Mouse (Mus musculus) hindbrain, embryonic 10.5 days (tissue): ENCODE data around the gene Csrp3. TPM values are rescaled to one million over a fixed set of nuclear protein-coding genes. Genes with fewer than 3 reads are reported as not detected.

Source experiments
- DNase-seq: peaks from one replicate; pipeline ENCODE4 v3.0.0-alpha.2; 2017; ENCODE audit warnings: low spot score
- H3K27ac ChIP-seq: fragments of 300-500 bp; sonication (generic); 2 replicates; pipeline ENCODE4 v1.5.1; 2016; ENCODE audit warnings: mild to moderate bottlenecking, moderate library complexity
- H3K27me3 ChIP-seq: fragments of 300-500 bp; sonication (generic); 2 replicates; pipeline ENCODE4 v1.6.1; 2016; ENCODE audit warnings: mild to moderate bottlenecking; ENCODE audit not compliant: poor library complexity, insufficient read depth, severe bottlenecking
- H3K36me3 ChIP-seq: fragments of 300-500 bp; sonication (generic); 2 replicates; pipeline ENCODE4 v1.6.1; 2016; ENCODE audit warnings: mild to moderate bottlenecking, moderate library complexity
- H3K4me1 ChIP-seq: fragments of 300-500 bp; sonication (generic); replicated peaks from 2 replicates; pipeline ENCODE4 v1.6.1; 2016; ENCODE audit warnings: mild to moderate bottlenecking
- H3K4me3 ChIP-seq: fragments of 300-500 bp; sonication (generic); 2 replicates; pipeline ENCODE4 v1.5.1; 2016; ENCODE audit warnings: mild to moderate bottlenecking, moderate library complexity
- H3K9me3 ChIP-seq: fragments of 300-500 bp; sonication (generic); 2 replicates; pipeline ENCODE4 v1.6.1; 2016; ENCODE audit warnings: mild to moderate bottlenecking, moderate library complexity
- WGBS: fragments of 180-500 bp; shearing (Covaris S2); methylation state at CpG from one replicate; pipeline ENCODE4 v1.1.7; 2016; 5-methylcytosine and 5-hydroxymethylcytosine counted together
- polyA plus RNA-seq: library from polyadenylated mRNA; unstranded; fragments of >200 nt; fragmentation: Nextera tagmentation; extraction: Ambion mirVana; gene quantifications from 2 replicates; pipeline ENCODE4 v1.2.1, GENCODE M21; 2016

The Csrp3 gene
- polyA plus RNA-seq, 1 experiment from 2014 or later, result not detected

DNA sequence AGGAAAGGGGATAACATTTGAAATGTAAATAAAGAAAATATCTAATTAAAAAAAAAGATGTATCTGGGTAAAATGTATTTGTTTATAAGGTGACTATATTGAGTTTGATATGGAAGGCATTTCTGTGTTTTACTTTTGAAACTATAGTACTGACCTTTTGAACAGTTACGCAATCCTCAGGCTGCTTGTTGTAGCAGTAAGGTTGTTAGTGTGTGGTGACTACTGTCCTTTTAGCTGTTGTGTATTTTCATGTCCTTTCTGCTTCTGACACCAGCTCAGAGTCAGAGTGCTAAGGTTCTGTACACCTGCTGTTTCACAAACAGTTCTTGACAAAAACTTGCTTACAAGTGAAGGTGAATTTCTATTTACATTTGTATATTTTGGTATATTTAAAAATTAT lies 37.2 kb downstream of the Csrp3 start:
- DNase-seq, result no peak
- WGBS, result 100% methylated on average over 1 of the region's 1 CpGs
- H3K9me3 ChIP-seq, result no peaks in the 10 kb centered on the region
- H3K36me3 ChIP-seq, result peaks cover 80% of the 10 kb centered on the region
- H3K27ac ChIP-seq, result no peak overlapping the region
- H3K4me1 ChIP-seq, result no peaks in the 10 kb centered on the region
- H3K4me3 ChIP-seq, result no peak overlapping the region
- H3K27me3 ChIP-seq, result no peaks in the 10 kb centered on the region

DNA sequence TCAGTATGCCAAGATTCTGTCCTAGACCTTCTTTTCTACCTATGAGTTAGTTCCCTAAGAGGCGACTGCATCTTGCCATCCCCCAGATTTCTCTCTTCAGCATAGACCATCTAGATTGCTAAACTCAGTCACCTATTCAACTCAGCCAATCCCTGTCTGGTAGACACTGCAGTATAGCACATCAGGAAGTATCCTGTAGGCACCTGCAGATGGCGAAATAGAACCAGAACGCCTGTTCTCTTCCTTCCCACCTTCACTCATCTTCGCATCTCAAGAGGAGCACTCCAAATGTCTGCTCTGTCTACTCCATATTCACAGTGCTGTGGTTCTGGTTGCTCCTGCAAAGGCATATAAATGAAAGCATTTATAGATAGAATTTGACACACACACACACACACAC lies 41.2 kb downstream of the Csrp3 start:
- no peak overlapping the region for H3K27ac ChIP-seq
- H3K27me3 ChIP-seq, result no peaks in the 10 kb centered on the region
- H3K36me3 ChIP-seq, result peaks cover 87% of the 10 kb centered on the region
- no peaks in the 10 kb centered on the region for H3K4me1 ChIP-seq
- H3K9me3 ChIP-seq, result no peaks in the 10 kb centered on the region
- no peak overlapping the region for H3K4me3 ChIP-seq
- 94% methylated on average over 4 of the region's 4 CpGs for WGBS
- DNase-seq, result no peak

DNA sequence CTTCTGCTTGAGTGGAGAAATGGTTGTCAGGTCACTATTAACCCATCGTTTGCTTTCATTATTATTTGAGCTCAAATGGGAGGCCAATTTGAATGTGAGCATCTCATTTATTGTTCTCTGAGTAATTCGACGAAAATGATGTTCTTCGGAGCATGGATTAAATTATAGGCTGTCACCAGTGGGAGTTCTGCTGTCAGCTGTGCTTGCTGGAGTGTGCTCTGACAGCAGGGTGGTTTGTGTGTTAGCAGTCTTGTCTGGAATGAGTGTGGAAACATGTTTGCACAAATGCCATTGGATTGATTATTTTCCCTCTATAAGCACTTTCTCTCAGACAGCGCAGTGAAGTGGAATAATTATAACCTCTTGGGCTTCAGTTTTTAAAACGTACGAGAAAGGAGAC lies 44.5 kb downstream of the Csrp3 start:
- peaks cover 71% of the 10 kb centered on the region for H3K36me3 ChIP-seq
- no peak overlapping the region for H3K4me3 ChIP-seq
- H3K4me1 ChIP-seq, result no peaks in the 10 kb centered on the region
- H3K9me3 ChIP-seq, result no peaks in the 10 kb centered on the region
- DNase-seq, result no peak
- 89% methylated on average over 7 of the region's 7 CpGs for WGBS
- H3K27ac ChIP-seq, result no peak overlapping the region
- H3K27me3 ChIP-seq, result no peaks in the 10 kb centered on the region

DNA sequence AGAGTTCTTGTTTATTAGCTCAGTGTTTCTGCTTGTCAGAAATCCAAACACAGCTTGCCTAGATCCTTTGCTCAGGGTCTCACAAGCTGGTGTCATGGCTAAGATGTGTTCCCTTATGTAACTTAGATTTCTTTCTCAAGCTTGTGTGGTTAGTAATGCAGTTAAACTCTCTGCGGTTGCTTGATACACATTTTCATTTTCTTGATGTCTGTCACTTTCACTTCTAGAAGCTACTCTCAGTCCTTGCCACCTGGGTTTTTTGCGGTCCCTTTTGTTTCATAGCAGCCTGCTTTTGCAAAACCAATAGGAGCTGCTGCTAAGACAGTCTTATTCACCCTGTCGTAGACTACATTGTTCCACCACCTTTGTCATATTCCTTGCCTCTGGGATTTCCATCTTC lies 52.7 kb downstream of the Csrp3 start:
- H3K4me1 ChIP-seq, result peaks cover 5% of the 10 kb centered on the region
- no peaks in the 10 kb centered on the region for H3K27me3 ChIP-seq
- no peaks in the 10 kb centered on the region for H3K9me3 ChIP-seq
- peaks cover 30% of the 10 kb centered on the region for H3K36me3 ChIP-seq
- 88% methylated on average over 3 of the region's 3 CpGs for WGBS
- no peak overlapping the region for H3K27ac ChIP-seq
- no peak overlapping the region for H3K4me3 ChIP-seq
- no peak for DNase-seq

DNA sequence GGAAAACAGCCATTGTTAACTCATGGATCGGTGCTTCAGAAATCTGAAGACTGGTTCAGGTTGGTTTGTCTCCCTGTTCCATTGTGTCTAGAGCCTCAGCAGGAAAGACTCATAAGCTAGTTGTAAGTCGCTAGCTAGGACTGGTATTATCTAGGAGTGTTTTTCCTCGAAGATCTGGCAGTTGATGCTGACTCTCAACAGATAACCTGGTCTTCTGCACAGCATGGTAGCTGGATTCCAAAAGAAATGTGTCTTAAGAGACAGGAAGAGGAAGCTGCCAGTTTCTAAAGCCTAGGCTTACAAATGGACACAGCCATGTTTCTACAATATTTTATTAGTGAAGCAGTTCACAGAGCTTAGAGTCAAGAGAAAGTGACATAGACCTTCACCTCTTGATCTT lies 56.4 kb downstream of the Csrp3 start:
- no peak for DNase-seq
- Histone ChIP-seq H3K36me3 (peaks cover 20% of the 10 kb centered on the region), H3K4me1 (peaks cover 22% of the 10 kb centered on the region), H3K27ac (no peak overlapping the region), H3K4me3 (no peak overlapping the region), H3K9me3 (no peaks in the 10 kb centered on the region), H3K27me3 (no peaks in the 10 kb centered on the region)
- 80% methylated on average over 3 of the region's 3 CpGs for WGBS

DNA sequence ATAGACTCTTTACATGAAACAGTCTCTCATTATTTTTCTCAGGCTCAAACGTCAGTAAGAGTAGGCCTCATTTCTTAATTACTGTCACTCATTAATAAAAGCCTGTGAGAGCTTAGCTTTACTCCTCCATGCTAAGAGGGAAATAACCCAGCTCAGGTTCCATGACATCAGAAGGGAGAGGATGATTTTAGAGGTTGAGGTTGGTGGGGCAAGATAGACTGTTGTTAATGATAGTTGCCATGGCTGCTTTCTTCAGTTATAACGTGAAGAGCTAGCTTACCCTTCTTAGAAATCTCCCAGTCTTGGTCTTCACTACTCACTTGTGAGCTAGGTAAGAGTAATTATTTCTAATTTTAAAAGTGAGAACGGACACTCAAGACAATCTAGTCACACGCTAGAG lies 57.7 kb downstream of the Csrp3 start:
- 79% methylated on average over 4 of the region's 4 CpGs for WGBS

DNA sequence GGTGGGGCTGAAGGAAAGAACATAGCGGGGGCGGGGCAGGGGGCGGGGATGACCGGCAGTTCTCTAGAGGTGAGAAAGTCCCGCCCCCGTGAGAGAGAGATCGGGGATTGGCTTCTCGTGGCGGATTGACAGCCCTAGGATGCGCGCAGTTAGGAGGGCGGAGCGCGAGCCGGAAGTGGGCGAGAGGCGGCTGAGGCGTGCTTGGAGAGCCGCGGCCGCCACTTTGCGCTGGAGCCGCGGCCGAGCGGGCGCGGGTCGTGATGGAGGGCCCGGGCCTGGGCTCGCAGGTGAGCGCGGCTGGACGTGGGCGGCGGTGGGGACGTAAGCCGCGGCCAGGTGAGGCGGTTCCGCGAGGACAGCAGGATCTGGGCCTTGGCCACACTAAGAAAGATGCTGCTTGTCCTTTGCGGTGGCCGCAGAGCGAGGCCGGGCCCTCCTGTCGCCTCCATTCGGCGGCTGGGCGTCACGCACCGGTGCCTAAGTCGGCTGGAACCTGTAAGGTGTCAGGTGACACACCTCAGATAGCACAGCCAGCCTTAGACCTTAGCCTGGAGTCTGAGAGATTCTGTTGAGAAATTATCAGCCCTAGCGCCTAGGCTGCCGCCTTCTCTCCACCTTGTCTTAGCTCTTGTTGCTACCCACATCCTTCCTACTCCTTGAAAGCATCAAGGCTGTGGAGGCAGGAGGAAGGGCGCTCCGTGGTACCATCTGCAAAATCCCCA lies 58.8 kb downstream of the Csrp3 start, which contains the start of gene Zdhhc13:
Gene Zdhhc13 (plus strand): TSS at position 153 of the 722 bp plus-strand sequence.
- DNase-seq, result peak; percentile 94
- Histone ChIP-seq H3K4me1 (peaks cover 22% of the 10 kb centered on the region), H3K9me3 (no peaks in the 10 kb centered on the region), H3K27me3 (no peaks in the 10 kb centered on the region), H3K36me3 (peaks cover 6% of the 10 kb centered on the region), H3K4me3 (peak within 1 kb of the TSS; percentile 83), H3K27ac (peak within 1 kb of the TSS; percentile 91)
- under 1% methylated on average over 57 of the region's 57 CpGs for WGBS

More for the DNA sequence above, 57.7 kb downstream of the Csrp3 start:
- Histone ChIP-seq H3K9me3 (no peaks in the 10 kb centered on the region), H3K4me3 (peak overlapping the region; percentile 83), H3K27me3 (no peaks in the 10 kb centered on the region), H3K36me3 (peaks cover 9% of the 10 kb centered on the region), H3K27ac (no peak overlapping the region), H3K4me1 (peaks cover 22% of the 10 kb centered on the region)
- DNase-seq, result no peak

DNA sequence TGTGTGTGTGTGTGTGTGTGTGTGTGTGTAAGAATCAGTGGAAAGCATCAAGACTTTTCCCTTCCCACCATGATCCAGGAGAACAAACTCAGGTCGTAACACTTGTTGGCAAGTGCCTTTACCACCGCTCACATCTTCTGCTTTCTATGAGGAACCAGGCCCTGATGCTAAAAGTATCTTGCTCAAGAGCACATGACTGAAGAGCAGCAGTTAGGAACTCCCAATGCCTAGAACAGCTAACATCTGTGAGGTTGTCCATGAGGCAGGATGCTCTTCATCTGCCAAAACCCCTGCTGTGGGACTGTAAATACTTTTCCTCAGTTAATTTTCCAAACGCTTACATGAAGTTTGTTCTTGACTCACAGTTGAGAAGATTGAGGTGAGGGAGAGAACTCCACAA lies 59.5 kb downstream of the Csrp3 start:
- peaks cover 22% of the 10 kb centered on the region for H3K4me1 ChIP-seq
- no peak for DNase-seq
- H3K27me3 ChIP-seq, result no peaks in the 10 kb centered on the region
- H3K4me3 ChIP-seq, result peak overlapping the region; percentile 83
- peaks cover 6% of the 10 kb centered on the region for H3K36me3 ChIP-seq
- 65% methylated on average over 3 of the region's 3 CpGs for WGBS
- no peaks in the 10 kb centered on the region for H3K9me3 ChIP-seq
- H3K27ac ChIP-seq, result peak overlapping the region; percentile 91; the same call in 1 of the 2 replicates

DNA sequence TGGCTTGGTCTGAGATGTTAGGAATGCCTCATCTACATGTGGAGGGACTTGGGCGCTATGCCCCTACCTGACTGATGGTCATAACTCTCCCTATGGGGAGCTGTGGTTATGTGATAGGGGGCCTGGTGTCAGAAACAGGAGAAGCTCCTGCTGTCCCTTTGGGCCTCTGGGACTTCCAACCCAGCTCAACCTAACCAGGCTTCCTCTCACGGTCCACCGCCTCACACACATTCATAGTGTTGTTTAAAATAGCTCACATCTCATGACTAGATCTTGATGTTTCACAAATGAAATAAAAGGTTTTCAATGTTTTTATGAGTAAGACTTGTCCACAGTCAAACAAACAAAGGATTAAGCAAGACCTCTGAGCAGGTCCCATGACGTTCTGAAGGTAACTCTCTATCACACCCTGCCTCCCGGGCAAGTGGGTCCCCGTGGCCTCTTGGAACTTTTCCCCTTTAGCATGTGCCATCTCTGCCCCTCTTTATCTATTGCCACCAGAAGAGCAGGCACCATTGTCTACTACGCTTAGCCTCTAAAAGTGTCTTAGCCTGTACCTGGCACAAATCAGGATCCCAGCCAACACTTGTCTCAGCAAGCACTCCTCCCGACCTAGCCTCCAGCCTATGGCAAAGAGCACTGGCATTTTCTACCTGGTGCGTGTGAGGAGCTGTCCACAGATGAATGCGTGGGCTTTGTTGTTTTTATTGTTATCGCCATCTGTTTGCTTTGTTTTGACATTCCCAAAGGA lies 62.9 kb downstream of the Csrp3 start:
- peaks cover 15% of the 10 kb centered on the region for H3K4me1 ChIP-seq
- no peak for DNase-seq
- no peaks in the 10 kb centered on the region for H3K9me3 ChIP-seq
- no peaks in the 10 kb centered on the region for H3K36me3 ChIP-seq
- no peak overlapping the region for H3K4me3 ChIP-seq
- H3K27me3 ChIP-seq, result no peaks in the 10 kb centered on the region
- 85% methylated on average over 11 of the region's 11 CpGs for WGBS
- no peak overlapping the region for H3K27ac ChIP-seq

DNA sequence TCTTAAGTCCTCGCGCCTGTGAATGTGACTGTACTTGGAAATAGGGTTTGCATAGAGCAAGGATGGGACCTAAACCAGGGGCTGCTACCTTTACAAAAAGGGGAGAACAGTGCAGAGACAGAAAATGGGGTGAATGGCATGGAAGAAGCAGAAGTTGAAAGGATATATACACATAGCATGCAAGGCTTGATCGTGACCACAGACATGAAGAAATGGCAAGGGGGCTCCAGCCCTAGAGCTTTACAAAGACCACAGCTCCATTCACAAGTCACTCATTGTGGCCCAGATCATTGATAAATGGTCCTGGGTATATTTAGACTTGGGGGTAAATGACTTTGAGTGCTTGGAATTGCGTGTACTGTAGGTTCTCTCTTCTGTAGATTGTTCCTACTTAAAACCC lies 65.4 kb downstream of the Csrp3 start:
- DNase-seq, result no peak
- H3K4me1 ChIP-seq, result peaks cover 11% of the 10 kb centered on the region
- WGBS, result 86% methylated on average over 4 of the region's 4 CpGs

More for the DNA sequence above, 65.4 kb downstream of the Csrp3 start:
- H3K4me3 ChIP-seq, result no peak overlapping the region
- no peak overlapping the region for H3K27ac ChIP-seq
- H3K36me3 ChIP-seq, result no peaks in the 10 kb centered on the region
- H3K27me3 ChIP-seq, result no peaks in the 10 kb centered on the region
- H3K9me3 ChIP-seq, result no peaks in the 10 kb centered on the region

Other genes with a start within 250 kb of the Csrp3 start
- gene Mrgprb3, start 204.2 kb downstream of the Csrp3 start, polyA plus RNA-seq, result not detected in 2 replicates
- gene Zdhhc13, start 59.0 kb downstream of the Csrp3 start, polyA plus RNA-seq, result 32.1 and 35.2 TPM in 2 replicates
- 15.7 and 17.4 TPM in 2 replicates for gene E2f8, start 33.6 kb upstream of the Csrp3 start, polyA plus RNA-seq
- gene Nav2, start 60.7 kb upstream of the Csrp3 start, polyA plus RNA-seq, result 19.1 and 25.6 TPM in 2 replicates